Mouse (Mus musculus) kidney, postnatal 4 days (tissue): ENCODE measurements around the gene Pigc.
A peak's percentile ranks its signal among the peaks of the same experiment; 100 is the strongest.

Experiments used
- DNase-seq, 2 experiments: peaks; one replicate each; pipeline ENCODE4 v3.0.0; 2021; ENCODE audit warnings: mixed read lengths in 2 of 2

The Pigc gene

DNA sequence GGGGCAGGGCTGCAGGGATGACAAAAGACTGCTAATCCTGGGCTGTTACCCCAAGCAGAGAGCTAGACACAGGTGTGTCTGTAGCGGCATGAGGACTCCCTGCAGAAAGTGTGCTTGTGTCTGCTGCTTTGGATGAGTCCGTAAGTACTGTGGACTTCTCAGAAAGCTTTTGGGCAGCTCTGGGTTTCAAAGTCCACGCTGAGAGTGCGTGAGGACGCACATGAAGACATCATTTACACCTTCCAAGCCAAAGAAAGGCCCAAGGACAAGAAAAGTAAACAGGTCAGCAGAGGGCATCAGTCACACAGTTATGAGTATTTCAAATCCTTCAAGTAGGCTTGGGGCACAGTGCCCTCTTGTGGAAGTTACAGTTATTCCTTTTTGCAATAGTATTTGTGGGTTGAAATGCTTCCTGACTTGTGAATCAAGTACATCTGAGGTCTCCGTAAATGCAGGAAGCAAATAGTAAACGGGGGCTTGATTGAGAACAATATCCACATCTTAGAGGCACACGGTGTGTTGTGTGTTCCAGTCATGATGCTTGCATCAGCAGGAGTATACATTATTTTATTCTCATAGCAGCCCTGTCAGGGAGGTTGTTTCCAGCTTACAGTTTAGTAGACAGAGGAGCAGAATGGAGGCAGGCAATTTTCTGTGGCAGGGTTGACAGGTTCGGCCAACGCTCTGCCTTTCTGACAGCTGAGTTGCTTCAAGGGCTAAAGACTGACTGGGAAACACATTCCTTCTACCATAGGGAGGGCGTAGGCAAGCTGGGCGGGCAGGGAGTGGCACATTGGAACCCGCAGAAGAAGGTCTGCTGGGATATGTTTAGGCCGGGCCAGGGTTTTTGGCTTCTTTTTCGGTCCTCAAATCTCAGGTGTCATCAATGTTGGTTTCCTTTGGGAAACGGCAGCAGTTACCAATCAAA is 7.5 kb downstream of the Pigc start:
- DNase-seq = peak; percentile 80 to 85

DNA sequence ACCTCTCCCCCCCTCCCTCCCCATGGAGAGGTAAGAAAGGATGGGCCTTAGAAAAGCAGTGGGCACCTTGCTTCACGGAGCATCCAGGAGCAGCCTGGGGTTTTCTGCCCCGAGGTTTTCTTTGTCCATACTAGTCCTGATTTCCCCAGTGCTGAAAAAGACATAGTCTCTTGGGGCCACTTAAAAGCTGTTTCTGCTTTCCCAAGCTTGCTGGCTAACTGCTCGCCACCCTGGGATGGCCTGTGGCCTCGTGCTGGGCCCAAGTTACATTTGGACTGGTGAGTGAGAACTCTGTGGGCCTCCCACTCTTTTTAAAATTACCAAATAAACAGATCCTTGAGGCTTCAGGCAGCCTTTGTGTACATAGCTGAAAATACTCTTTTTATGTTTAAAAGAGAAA is 8.3 kb downstream of the Pigc start:
- peak in 1 of 2 experiments; percentile 18 for DNase-seq

DNA sequence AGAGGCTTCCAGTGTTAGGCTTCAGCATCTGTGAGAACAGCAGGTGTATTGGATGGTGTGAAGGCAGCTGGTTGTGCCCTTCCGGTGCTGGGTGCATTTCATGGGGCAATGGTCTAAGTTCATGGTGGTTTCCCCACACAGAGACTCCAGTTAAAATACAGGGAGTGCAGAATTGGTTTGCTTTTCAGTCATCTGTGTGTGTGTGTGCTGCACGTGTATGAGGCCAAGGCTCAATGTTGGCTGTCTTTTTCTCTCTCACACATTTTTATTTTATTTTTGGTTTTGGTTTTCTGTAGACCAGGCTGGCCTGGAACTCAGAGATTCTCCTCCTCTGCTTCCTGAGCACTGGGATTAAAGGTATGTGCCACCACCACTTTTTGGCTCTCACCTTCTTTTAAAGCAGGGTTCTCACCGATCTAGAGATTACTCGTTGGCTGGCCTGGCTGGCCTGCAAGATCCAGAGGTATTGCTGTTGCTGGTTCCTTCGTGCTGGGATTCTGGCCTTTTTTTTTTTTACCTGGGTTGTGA is 9.3 kb downstream of the Pigc start:
- DNase-seq = no peak

DNA sequence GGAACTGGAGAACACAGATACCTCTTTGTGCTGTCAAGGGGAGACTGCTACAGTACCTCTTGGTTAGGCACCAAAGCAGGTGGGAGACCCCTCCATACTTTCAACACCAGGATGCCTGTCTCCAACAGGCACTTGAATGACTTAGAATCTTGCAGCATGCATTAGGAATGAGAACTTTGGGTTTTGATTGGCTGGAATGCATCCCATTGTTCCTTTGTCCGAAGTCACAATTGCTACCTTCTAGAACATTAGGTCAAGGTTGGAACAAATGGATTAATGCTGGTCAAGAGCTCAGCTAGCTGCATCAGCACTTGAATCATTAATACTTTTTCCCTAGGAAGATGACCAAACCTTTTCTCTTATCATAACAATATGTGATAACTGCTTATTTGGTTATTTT is 10.6 kb downstream of the Pigc start, which contains the start of gene 4930558K02Rik:
Gene 4930558K02Rik (minus strand): TSS at position 101 of the 400 bp plus-strand sequence.
- DNase-seq = no peak

DNA sequence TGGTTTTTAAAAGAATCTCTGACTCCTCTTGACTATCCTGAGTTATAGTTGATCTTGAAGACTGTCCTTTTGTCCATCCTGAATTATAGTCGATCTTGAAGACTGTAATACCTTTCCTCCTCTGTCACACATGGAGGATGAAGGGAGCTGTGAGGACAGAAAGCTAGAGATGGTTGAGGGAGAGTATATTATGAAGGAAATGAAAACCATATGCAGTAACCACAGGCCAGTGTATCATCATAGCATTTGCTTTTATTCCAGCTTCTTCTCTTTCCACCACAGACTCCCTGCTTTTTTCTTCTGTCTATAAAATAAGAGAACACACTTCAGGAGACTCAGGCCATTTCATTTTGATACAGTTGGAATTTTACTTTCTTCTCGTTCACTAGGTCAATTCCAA is 11.1 kb downstream of the Pigc start:
- DNase-seq = no peak

DNA sequence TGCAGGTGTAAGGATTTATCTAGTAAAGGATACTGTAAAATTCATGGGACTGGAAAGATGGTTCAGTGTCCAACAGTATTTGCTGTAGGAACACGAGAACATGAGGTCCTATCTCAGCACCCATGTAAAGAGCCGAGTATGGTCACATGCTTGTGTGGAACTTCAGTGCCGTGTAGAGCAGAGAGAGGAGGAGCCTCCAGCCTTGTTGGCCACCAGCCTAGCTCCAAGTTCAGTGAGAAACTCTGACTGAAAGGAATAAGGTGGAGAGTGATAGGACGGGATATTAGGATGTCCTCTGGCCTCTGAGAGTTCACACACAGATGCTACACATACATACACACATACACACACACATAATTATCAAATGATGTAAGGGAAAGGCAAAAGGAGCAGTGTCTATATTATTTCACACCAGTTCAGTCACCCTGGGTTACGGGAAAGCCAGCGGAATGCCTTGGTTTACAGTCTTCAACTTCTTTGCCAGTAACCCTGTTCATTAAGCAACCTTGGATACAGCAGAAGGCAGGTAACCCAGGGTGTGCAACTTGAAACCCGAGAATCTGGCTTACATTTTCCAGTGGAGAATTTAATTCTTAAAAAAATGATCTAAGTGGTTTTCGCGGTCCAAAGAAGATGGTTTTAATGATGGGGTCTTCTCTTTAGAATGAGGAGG is 11.8 kb downstream of the Pigc start:
- DNase-seq = no peak

DNA sequence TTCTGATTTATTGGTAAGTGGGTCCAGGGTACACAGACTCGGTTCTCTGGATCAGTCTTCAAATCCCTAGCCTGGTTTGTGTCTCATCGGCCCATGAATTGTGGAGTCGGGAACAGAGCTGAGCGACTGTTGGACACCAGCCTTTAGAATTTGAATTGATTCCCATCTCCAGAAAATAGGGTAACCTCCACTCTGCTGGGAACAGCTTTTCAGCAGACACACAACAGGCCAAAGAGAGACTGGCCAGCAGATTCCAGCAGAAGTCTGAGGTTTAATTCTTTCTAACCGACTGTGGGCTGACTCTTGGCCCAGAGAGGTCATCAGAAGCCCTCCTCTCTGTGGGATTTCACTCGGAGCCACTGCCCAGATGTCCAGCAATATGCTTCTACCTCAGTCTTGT is 14.5 kb downstream of the Pigc start:
- no peak for DNase-seq

DNA sequence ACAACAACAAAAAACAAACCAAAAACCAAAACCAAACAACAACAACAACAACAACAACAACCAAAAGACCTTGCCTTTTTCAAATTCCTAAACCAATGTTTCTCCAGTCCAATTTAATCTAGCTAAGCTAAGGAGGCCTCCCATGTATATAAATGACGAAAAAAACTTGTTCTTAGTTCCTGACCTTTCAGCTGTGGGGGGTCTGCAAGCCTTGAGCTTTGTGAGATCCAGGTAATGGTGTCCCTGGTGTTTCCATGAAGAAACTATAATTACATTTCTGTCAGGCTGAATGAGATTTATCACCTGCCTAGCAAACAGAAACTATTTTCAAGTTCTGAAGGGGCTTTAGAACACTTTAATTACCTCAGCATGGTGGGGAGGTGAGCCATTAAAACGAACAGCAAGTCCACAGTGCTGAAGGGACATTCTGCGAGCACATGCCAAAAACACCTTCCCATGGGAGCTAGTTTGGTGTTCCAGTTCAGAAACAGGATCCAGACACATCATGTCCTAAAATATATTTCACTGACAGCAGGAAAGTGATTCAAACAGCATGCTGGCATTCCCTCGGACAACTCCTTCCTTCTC is 15.1 kb downstream of the Pigc start:
- peak in 1 of 2 experiments; percentile 33 for DNase-seq

DNA sequence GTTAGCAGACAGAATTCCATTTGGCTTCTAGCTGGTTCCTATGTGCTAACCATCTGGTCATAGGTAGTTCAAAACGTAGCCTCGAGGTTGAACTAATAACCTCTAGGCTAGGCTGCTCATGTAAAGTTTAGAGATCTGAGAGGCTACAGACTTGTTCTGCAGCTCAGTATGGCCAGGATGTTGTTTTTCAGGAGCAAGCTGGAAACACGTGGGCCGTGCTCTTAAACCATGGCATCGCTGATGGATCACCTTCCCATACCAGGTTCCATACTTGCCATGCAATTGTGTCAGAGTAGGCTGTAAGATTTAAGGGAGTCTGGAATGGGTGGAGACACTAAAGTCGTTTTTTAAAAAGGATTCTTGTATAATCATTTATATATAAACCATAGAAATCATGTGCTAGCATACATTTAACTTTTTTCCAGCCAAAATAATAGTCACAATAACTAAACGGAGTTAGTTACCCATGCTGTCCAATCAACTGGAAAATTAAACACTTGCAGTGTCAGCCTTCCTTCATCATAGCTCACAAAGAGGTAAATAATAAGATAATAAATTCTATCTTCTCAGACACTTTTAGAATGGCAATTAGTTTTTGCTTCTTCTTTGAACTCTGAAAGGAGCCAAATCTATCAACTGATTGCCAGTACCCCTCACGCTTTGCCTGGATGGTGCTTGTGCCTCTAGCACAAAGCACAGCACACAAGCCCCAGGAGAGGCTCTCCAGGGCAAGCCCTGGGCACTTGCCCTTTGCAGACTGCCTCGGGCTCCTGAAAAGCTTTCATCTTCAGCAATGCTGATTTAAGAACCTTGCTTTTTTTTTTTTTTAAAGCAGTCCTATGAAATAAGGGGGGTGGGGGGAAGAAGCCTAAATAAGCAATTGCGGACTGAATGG is 21.9 kb downstream of the Pigc start:
- no peak for DNase-seq

DNA sequence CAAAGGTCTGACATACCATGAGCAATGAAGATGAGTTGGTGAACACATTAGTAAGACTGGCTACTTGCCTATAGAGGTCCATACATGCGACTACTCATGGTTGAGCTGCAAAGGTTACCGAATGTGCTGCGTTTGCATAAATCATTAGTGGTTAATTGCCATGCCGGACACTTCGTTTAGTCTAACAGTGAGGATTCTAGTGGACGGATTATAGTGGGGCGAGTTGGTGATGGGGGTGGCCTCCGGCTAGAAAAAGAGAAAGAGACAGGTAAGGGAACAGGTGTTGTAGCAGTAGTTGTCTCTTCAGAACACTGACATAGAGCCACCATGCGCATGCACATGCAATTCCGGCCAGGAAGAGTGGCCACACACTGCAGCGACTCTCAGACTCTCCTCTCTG is 22.9 kb downstream of the Pigc start:
- no peak for DNase-seq

DNA sequence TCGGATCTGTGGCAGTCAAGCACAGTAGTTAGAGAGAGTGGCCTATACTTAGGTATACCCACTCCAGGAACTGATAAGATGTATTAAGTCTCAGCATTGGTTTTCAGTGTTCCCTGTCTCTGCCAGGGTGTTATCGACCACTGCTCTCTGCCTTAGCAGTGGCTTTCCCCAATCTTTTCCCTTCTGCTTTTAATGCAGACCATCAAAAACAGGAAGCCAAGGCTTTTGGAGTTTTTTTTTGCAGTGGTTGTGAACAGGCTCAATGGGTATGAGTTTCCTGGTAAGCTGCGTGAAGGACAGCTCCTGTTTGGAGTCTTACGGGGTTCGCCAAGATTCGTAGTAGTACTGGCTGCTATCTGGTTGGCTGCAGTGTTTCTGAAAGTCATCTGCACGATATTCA is 23.4 kb downstream of the Pigc start:
- DNase-seq = no peak

DNA sequence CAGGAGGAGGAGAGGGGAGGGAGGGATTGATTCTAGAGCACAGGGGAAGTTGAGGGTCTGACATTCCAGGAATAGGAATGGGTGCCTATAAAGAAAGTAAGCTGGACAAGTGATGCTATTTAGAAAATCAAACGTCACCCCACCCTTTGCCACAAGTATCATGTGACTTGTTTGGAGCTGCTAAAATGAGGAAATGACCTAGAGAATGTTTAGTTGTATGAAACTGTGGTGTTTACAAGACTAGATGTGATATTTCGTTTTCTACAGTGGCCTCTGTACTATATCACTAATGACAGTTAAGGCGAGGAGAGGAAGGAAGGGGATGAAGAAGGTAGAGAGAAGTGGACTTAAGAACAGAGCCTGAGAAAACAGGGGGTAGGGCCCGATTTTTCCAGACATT is 29.8 kb downstream of the Pigc start:
- DNase-seq = no peak

DNA sequence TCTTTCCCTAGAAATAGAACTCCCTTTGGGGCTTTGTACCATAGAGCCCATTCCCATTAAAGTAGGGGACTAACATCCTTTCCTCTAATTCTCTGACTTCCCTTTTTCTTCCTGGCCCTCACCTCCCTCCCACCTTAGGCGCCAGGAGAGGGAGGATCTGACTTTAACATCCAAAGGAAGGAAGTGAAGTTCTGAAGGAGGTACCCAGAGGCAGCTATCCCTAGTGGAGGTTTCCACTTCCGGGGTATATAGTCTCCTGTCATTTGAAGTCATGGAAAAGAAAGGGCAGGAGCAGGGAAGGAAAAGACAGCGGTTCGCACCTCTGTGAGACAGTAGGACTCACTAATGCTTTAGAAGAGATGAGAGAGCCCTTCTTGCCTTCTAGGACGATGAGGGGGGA is 30.4 kb downstream of the Pigc start:
- DNase-seq = no peak

DNA sequence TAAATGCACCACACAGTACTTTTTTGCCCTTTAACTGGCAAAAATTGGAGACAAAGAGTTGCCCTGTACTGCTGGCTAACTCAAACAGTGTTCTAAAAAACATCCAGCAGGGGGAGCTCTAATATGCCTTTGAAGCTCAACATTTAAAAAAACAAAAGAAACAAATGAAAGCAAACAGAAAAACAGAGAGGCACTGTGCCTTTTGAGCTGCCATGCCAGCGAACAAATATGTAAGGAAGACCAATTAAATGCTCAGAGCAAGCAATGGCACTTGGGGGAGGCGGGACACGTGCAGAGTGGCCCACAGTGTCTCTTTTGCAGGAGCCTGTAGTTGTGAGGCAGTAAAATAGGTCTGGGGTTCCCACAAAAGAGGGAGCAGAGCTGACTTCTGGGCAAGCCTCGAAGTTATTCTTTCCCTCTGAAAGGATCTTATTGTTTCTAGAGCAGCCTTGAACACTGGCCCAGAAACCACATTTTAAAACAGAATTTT is 30.9 kb downstream of the Pigc start:
- DNase-seq = peak; percentile 47 to 64

DNA sequence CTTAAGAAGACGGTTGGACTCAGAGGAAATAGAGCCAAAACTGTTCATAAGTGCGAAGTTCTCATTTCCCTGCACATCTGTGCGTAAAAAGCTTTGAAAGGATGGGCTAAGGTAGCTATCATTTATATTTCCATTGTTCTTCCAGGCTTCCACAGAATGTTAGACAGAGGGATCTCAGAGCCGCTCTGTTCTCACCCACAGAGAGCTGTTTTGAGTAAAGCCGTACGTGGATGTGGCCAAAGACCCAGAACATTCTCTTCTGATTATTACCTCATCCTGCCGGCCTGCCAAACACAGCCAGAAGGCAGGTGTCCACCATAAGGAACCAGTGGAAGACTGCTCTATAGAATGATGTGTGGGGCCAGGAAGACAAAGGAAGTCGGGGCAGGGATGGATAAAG is 32.3 kb downstream of the Pigc start:
- no peak for DNase-seq

DNA sequence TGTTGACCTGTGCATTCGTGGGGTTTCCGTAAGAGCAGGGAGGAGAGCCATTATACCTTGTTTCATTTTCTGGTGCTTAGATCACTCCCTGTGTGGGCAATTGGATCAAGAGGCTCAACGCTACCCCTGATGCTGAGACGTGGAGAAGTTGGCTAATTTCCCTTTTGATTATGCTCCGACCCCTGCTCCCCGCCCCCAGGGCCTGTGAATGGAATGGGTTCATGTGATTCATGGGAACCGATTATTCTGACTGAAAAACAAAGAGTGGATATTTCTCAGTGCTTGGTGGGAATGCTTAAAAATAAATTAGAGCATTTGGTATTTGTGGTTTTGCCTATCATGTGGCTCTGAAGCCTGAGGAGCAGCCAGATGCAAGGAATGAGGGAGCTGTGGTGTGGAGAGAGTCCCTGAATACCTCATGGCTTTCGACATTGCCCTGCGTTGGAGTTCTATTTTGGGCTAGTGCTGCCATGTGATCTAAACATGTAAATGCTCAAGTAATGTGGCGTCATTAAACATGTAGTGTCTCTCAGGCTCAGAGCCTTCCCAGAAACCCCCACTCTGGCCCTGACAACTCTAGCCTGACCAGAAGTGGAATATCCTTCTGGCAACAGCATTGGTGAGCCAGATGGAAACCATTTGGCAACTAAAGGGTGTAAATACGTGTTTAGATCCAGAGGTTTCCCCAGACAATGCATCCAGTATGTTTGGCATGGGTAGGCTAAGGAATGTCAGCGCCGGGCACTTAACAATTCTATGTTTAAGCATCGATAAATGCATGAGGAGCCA is 34.9 kb downstream of the Pigc start:
- no peak for DNase-seq

DNA sequence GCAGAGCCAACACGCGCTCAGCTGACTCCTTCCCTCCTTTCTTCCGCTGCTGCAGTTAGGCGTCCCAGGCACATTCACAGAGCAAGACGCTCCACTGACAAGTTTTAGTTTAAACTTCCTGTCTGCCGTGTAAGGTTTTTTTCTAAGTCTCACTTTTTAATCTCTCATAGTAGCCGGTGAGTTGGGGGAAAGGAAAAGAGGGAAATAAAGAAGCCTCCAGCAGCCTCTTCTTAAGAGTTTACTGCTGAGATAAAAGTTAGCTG is 35.5 kb downstream of the Pigc start:
- DNase-seq = no peak

DNA sequence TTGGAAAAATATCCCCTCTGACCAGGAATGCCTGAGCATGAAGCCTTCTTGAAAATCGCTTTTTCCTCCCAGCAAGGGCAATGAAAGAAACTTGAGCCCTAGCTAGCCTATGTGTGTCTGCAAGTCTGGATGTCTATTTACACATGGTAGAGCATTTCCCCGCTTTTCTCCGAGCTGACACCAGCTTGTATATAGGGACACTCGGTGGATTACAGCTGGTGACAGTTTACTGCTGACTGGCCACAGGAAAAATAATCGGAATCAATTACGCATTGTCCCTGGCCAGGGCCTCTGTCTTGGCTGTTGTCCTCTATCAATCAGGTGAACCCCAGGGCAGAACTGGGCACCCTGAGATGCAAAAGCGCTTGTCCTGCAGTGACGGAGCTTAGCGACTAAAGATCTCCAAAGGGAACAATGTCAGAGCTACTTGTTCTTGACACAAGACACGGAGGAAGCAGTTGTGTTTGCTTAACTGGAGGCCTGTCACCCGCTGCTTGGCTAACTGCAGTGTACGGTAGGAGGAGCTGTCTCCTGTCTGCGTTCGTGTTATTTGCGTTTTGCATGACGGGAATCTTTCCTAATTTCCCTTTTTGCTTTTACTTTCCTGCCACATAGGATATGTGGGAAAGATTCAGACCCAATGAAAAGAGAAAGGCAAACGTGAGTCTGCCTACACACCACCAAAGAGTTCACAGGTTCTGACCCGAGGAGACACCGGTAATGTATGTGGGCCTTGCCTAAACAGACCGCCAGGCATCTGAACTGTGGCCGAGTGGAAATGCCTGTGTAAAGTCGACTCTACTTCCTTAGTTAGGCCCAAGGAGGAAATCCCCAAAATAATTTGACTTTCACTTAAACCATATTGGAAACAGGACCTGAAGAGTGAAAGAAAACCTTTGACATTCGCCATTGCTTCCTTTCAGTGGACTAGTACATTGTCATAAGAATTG is 36.1 kb downstream of the Pigc start:
- peak; percentile 72 to 83 for DNase-seq

DNA sequence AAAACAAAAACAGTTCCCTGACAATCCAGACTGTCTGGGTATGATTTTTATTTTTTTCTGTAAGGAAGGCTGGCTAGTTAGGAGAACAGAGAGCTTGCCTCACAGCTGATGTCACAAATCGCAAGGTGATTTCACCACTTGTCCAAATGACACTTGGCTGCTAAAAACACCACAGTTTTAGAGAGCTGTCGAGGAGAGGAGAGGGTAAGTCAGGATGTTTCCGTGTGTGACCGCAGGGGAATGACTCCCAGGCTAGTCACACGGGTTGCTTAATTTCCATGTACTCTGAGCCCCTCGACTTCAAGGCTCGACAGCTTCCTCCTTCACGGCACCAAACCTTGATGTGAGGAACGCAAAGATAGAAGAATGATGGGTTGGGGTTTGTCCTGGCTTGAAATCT is 37.1 kb downstream of the Pigc start:
- DNase-seq = no peak

DNA sequence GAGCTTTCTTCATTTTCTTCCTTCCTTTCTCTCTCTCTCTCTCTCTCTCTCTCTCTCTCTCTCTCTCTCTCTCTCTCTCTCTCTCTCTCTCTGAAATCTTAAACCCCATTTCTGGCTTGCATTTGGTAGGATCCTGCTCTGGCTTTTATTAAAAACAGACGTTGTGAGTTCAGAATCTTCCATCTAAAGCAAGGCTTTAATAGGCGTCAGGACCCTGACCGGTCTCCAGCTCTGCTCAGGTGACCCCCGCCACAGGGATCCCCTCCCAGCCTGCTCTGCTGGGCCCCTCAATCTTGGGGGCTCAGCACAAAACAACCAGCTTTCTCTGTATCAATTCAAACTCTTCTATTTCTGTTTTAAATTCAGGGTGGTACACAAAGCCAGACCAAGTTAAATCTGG is 39.2 kb downstream of the Pigc start:
- DNase-seq = no peak
